Mouse (Mus musculus) spleen, adult 2 months (tissue): ENCODE measurements around the gene Txk.

ENCODE experiments used
- CTCF ChIP-seq: fragments of 200-500 bp; IDR thresholded peaks from 2 replicates; pipeline ENCODE4 v1.5.1; 2011; ENCODE audit warnings: mild to moderate bottlenecking, inconsistent platforms; ENCODE audit not compliant: insufficient read depth, insufficient read length, insufficient replicate concordance; ENCODE audit errors: extremely low read depth
- POLR2A ChIP-seq: fragments of 200-500 bp; IDR thresholded peaks from 2 replicates; pipeline ENCODE4 v1.6.1; 2011; ENCODE audit warnings: low read depth, low read length, inconsistent platforms

- no peak for TF ChIP-seq CTCF
- TF ChIP-seq POLR2A: no peak
Measured at GRCm38 (mm10) chr5:72763025-72763424, 10.4 kb upstream of the Txk start.
